Mouse (Mus musculus) ovary, adult 18-20 months (tissue): ENCODE measurements around the gene Tmem50b.
"Not testable (repeated sequence)": the region's sequence is repeated elsewhere in the genome, so short reads cannot be mapped to it uniquely, and the experiment has no call there.

Experiments
- DNase-seq: peaks from one replicate; pipeline ENCODE4 v3.0.0; 2022; ENCODE audit warnings: low spot score, mixed read lengths

The Tmem50b gene

GRCm38 (mm10) chr16:91538513-91538912 lies 59.1 kb downstream of the Tmem50b start:
- no peak for DNase-seq

GRCm38 (mm10) chr16:91538051-91538450 lies 59.5 kb downstream of the Tmem50b start:
- no peak for DNase-seq

- no peak for DNase-seq
Observed at GRCm38 (mm10) chr16:91537065-91537464, 60.5 kb downstream of the Tmem50b start.

- no peak for DNase-seq
Observed at GRCm38 (mm10) chr16:91536372-91536771, 61.2 kb downstream of the Tmem50b start.

GRCm38 (mm10) chr16:91534888-91535287 lies 62.7 kb downstream of the Tmem50b start:
- DNase-seq, result no peak

GRCm38 (mm10) chr16:91534477-91534876 lies 63.1 kb downstream of the Tmem50b start:
- DNase-seq, result no peak

GRCm38 (mm10) chr16:91533097-91534001 lies 64.3 kb downstream of the Tmem50b start:
- DNase-seq, result no peak

GRCm38 (mm10) chr16:91532429-91532828 lies 65.2 kb downstream of the Tmem50b start:
- no peak for DNase-seq

GRCm38 (mm10) chr16:91531856-91532255 lies 65.7 kb downstream of the Tmem50b start:
- DNase-seq, result no peak

- not testable (repeated sequence) for DNase-seq
Observed at GRCm38 (mm10) chr16:91530830-91531229, 66.8 kb downstream of the Tmem50b start.

- DNase-seq, result no peak
Observed at GRCm38 (mm10) chr16:91528578-91528977, 69.0 kb downstream of the Tmem50b start.

- DNase-seq, result no peak
Observed at GRCm38 (mm10) chr16:91527500-91527899, 70.1 kb downstream of the Tmem50b start.

- DNase-seq, result no peak
Observed at GRCm38 (mm10) chr16:91527051-91527450, 70.5 kb downstream of the Tmem50b start.

- no peak for DNase-seq
Observed at GRCm38 (mm10) chr16:91526274-91526673, 71.3 kb downstream of the Tmem50b start.
